Mouse (Mus musculus): ENCODE measurements at regions not wholly inside any gene's neighbourhood (a gene's known extent, or its start where the extent isn't known, plus 50 kb on each side); places are given as distances from the start of the nearest gene placed in this dataset.
A peak's percentile ranks its signal among the peaks of the same experiment; 100 is the strongest.

DNA sequence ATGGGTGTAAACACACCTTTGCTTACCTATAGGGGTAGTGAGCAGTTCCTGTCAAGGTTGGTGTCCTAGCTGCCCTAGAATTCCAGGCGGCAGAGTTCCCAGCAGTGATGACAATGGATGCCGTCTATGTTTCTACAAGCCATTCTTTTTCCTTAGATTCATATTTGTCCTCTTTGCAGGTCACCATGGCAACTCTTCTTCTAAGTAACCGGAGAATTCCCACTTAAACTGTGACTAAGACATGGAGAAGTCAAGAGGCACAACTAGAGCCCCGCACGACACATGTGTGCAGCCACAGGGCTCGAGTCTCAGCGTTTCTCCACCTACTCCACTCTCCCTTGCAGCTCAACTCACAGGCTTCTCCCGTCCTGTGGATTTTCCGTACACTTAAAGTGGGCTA, 381.5 kb upstream of the Kcnab2 start:
- Histone ChIP-seq H3K4me1 (ENCODE audit: control insufficient read depth, insufficient read depth, low read length) (no peaks in the 10 kb centered on the region), H3K27ac (ENCODE audit: insufficient read depth, low read depth, low read length) (no peak overlapping the region), H3K4me3 (ENCODE audit: insufficient read depth, low read length) (no peak overlapping the region)
- TF ChIP-seq CTCF (IDR thresholded peaks at IDR 0.05; ENCODE audit: low read depth, low read length): no peak

DNA sequence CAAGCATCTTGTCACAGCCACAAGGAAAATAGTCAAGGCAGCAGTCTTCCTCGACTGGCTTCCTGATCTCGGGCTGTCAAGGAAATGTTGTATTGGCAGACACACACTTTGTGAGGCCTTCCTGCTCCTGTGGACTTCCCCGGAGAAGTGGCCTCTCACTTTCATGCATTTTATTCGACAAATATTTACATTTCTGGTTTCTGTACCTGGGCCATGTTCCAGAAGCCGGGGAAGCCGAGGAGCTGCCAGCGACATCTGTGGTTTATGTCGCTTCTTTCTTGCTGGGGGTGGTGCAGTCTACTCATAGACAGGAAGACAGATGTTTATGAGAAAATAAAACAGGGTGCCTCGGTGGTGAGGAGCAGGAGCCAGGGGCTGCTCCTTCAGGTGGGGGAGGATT, 372.5 kb upstream of the Kcnab2 start:
- no peak overlapping the region for H3K27ac ChIP-seq (ENCODE audit: insufficient read depth, low read depth, low read length)
- no peak overlapping the region for H3K4me3 ChIP-seq (ENCODE audit: insufficient read depth, low read length)
- H3K4me1 ChIP-seq (ENCODE audit: control insufficient read depth, insufficient read depth, low read length): no peaks in the 10 kb centered on the region
- no peak for TF ChIP-seq CTCF (IDR thresholded peaks at IDR 0.05; ENCODE audit: low read depth, low read length)
- no peak for TF ChIP-seq POLR2A (IDR thresholded peaks at IDR 0.05; ENCODE audit: borderline replicate concordance, low read depth, low read length)

DNA sequence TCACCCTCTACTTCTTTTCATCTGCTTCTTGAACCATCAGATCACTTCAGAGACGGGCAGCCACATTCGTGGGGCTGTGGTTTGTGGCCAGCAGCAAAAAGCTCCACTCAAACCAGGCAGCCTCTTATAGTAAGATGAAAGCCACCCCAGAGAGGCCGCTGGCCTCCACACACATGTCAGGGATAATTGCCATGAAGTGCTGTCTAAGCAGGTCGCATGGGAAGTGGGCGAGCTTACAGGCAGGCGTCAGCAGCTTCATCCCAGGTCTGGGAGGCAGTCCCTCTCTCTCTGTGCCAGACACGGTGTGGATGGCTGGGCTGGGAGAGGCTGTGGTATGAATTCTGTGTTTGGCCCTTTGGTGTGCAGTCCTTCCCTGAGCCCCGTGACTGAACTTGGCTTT, 358.4 kb upstream of the Kcnab2 start:
- TF ChIP-seq POLR2A (IDR thresholded peaks at IDR 0.05; ENCODE audit: borderline replicate concordance, low read depth, low read length) (no peak), CTCF (IDR thresholded peaks at IDR 0.05; ENCODE audit: low read depth, low read length) (no peak)

DNA sequence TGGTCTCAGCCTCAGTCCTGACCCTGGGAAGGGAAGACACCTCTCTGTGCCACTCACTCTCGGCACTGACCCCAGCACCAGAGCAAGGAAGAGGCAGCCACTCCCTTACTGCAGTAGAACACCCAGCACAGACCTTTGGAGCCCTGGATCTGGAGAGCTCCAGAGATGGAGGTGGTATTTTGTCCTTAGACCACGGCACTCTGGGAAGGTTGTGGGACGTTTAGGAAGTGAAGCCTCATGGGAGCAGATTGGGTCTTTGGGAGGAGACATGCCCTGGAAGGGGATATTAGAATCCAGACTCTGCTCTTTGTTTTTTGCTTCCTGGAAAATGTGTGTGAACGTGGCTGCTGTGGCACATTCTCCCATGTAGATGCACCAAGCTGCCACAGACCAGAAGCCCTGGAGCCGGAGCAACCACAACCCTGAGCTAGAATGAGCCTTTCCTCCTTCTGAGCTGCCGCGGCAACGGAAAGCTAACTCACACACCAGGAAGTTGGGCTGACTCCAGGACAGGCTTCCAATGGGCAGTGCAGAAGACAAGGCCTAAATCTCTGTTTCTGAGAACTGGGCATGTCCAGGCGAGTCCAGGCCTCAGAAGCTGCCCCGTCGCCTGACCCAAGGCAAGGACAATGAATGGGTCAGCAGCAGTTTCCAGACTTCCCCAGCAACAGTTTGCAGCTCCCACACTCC, 356.9 kb upstream of the Kcnab2 start:
- Histone ChIP-seq H3K4me1 (ENCODE audit: control insufficient read depth, insufficient read depth, low read length) (no peaks in the 10 kb centered on the region), H3K4me3 (ENCODE audit: insufficient read depth, low read length) (no peak overlapping the region), H3K27ac (ENCODE audit: insufficient read depth, low read depth, low read length) (peak overlapping the region; percentile 72)
- TF ChIP-seq POLR2A (IDR thresholded peaks at IDR 0.05; ENCODE audit: borderline replicate concordance, low read depth, low read length) (no peak), CTCF (IDR thresholded peaks at IDR 0.05; ENCODE audit: low read depth, low read length) (no peak)

More for the DNA sequence above, 358.4 kb upstream of the Kcnab2 start:
- Histone ChIP-seq H3K4me1 (ENCODE audit: control insufficient read depth, insufficient read depth, low read length) (no peaks in the 10 kb centered on the region), H3K27ac (ENCODE audit: insufficient read depth, low read depth, low read length) (no peak overlapping the region), H3K4me3 (ENCODE audit: insufficient read depth, low read length) (no peak overlapping the region)

DNA sequence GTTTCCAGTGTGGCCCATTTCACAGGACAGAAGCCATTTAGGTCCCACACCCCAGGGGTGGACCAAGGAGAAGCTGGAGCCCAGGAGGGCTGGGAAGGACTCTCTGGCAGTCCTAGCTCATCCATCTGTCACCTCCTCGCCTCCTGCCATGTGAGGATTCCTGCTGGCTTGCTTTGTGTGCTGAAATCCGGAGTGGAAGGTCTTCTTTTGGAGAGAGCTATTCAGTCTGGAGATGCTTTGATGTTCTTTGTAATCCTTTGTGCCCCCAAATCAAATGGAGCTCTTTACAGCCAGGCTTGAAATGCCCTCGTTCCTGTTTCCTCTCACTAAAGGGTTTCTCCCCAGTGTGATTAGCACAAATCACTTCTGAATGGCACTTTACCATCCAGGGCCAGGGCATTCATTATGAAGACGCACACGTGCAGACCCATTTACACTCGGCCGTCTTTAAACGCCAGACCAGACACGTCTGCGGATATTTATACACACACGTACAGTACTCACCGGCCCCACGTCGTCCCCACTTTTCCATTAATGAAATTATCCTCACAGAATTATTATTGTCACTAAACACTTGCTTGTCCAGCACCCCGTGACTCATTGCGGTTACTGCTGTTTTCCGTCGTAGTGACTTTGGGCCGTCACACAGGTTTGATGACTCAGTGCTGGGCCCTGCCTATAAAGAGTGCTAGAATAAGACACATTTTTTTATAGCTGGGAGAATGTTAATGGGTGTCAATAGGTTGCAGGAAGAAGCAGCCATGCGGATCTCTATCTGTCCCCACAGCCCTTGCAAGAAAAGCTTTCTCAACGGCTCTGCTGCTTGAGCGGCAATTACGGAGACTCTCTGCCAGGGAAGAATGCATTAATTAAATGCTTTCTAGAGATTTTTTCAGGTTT, 356.0 kb upstream of the Kcnab2 start:
- TF ChIP-seq CTCF (IDR thresholded peaks at IDR 0.05; ENCODE audit: low read depth, low read length): no peak
- TF ChIP-seq POLR2A (IDR thresholded peaks at IDR 0.05; ENCODE audit: borderline replicate concordance, low read depth, low read length): no peak
- peak overlapping the region; percentile 72 for H3K27ac ChIP-seq (ENCODE audit: insufficient read depth, low read depth, low read length)
- no peak overlapping the region for H3K4me3 ChIP-seq (ENCODE audit: insufficient read depth, low read length)
- H3K4me1 ChIP-seq (ENCODE audit: control insufficient read depth, insufficient read depth, low read length): no peaks in the 10 kb centered on the region

DNA sequence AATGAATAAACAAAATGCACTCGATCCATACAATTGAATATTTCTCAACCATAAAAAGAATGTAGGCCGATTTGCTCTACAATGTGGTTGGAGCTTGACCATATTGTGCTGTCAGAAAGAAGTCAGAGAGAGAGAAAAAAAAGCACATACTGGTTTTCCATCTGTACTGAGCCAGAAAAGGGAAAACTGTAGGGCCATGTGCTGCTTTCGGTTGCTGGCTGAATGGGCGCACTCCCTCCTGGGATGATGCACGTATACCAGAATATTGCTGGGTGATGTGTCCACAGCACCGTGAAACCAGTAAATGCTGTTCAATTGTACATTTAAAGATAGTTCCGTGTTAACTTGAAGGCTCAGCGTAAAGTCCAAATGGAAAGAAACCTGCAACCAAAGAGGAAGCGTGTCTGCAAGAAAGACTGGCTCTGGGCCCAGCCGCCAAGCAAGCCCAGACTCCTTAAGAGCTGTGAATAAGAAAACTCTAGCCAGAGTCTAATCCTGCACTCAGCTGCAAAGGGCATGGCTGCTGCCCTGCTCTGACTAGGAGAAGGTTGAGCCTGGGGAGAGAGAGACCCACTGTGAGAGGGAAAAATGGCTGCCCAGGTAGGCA, 355.2 kb upstream of the Kcnab2 start:
- H3K27ac ChIP-seq (ENCODE audit: insufficient read depth, low read depth, low read length): peak overlapping the region; percentile 61
- no peak overlapping the region for H3K4me3 ChIP-seq (ENCODE audit: insufficient read depth, low read length)
- TF ChIP-seq POLR2A (IDR thresholded peaks at IDR 0.05; ENCODE audit: borderline replicate concordance, low read depth, low read length): no peak
- no peak for TF ChIP-seq CTCF (IDR thresholded peaks at IDR 0.05; ENCODE audit: low read depth, low read length)
- H3K4me1 ChIP-seq (ENCODE audit: control insufficient read depth, insufficient read depth, low read length): no peaks in the 10 kb centered on the region

DNA sequence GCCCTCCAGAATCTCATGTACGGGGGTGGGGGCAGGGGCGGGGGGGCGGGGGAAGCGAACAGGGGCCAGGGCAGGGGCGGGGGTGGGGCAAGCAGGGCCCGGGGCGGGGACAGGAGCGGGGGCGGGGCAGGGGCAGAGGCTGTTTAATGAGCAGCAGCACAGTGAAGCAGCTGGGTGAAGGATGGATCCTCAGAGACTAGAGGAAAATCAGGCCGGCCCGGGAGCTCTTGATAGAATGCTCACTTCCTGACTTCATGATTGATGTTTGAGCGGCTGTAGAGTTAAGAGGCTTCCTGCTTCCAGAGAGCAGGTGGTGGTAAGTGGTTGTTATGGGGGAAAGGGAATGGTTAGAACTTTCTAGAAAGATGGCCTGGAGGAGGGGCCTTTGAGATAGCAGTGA, 347.5 kb upstream of the Kcnab2 start:
- no peaks in the 10 kb centered on the region for H3K4me1 ChIP-seq (ENCODE audit: control insufficient read depth, insufficient read depth, low read length)
- no peak overlapping the region for H3K27ac ChIP-seq (ENCODE audit: insufficient read depth, low read depth, low read length)
- H3K4me3 ChIP-seq (ENCODE audit: insufficient read depth, low read length): no peak overlapping the region
- no peak for TF ChIP-seq POLR2A (IDR thresholded peaks at IDR 0.05; ENCODE audit: borderline replicate concordance, low read depth, low read length)
- TF ChIP-seq CTCF (IDR thresholded peaks at IDR 0.05; ENCODE audit: low read depth, low read length): no peak

DNA sequence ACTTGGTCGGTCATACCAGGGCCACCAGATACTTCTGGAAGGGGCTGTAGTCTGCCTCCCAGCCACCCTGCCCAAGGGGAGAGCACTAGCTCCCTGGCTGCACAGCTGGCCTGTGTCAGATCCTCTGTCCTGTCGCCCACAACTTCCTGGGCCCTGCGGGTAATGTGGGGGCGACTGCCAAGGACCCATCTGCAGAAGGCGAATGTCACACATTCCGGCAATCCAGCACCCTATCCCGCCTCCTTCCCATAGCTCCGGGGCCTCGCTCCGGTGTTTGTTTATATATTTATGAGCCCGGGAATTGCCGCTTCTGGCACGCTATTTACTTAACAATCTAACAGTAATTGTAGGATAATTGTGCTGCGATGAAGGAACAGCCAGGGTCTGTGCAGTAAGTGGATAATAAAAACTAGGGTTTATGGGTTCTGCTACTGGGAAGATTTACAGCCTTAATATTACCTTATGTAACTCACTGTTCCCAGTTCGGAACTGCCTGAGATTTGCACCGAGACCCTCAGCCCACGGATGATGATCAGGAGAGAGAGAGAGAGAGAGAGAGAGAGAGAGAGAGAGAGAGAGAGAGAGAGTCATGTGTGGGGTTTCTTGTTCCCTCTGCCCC, 338.6 kb upstream of the Kcnab2 start:
- Histone ChIP-seq H3K4me1 (ENCODE audit: control insufficient read depth, insufficient read depth, low read length) (no peaks in the 10 kb centered on the region), H3K4me3 (ENCODE audit: insufficient read depth, low read length) (no peak overlapping the region), H3K27ac (ENCODE audit: insufficient read depth, low read depth, low read length) (no peak overlapping the region)
- TF ChIP-seq POLR2A (IDR thresholded peaks at IDR 0.05; ENCODE audit: borderline replicate concordance, low read depth, low read length): no peak
- no peak for TF ChIP-seq CTCF (IDR thresholded peaks at IDR 0.05; ENCODE audit: low read depth, low read length)

DNA sequence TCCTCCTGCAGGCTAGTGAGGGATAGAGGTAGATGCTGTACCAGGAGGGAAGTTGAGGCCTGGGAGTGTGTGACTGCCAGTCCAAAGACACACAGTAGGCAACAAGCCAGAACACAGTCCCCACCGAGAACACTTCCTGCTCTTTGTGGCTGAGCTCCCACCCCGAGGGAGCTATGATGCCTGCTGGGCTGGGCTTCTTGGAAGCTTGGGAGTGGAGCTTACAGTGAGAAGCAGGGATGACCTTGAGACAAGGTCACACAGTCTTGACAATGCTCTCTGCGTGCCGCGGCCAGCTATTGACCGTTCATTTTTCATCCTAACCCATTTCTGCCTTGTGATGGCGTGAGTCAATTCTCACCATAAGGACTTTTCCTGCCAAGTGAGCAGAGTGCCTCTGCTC, 328.9 kb upstream of the Kcnab2 start:
- H3K27ac ChIP-seq (ENCODE audit: insufficient read depth, low read depth, low read length): no peak overlapping the region
- no peaks in the 10 kb centered on the region for H3K4me1 ChIP-seq (ENCODE audit: control insufficient read depth, insufficient read depth, low read length)
- TF ChIP-seq POLR2A (IDR thresholded peaks at IDR 0.05; ENCODE audit: borderline replicate concordance, low read depth, low read length) (no peak), CTCF (IDR thresholded peaks at IDR 0.05; ENCODE audit: low read depth, low read length) (no peak)
- no peak overlapping the region for H3K4me3 ChIP-seq (ENCODE audit: insufficient read depth, low read length)
